Mouse (Mus musculus) ES-Bruce4 (cell line): Measurements from ENCODE around the gene Taf1. TPM values are rescaled to one million over a fixed set of nuclear protein-coding genes. Genes with fewer than 3 reads are reported as not detected.

ENCODE experiments used
- H3K27ac ChIP-seq: 2 replicates; pipeline ENCODE4 v1.5.1; 2012; ENCODE audit warnings: low read length, inconsistent platforms; ENCODE audit not compliant: insufficient read depth
- H3K27me3 ChIP-seq: 2 replicates; pipeline ENCODE4 v1.6.1; 2012; ENCODE audit warnings: mild to moderate bottlenecking, low read length, inconsistent platforms; ENCODE audit not compliant: control insufficient read depth, poor library complexity, insufficient read depth, severe bottlenecking
- H3K36me3 ChIP-seq: 2 replicates; pipeline ENCODE4 v1.6.1; 2012; ENCODE audit warnings: inconsistent platforms, mild to moderate bottlenecking, low read length, moderate library complexity; ENCODE audit not compliant: control insufficient read depth, poor library complexity, insufficient read depth, severe bottlenecking
- H3K4me1 ChIP-seq: one replicate; pipeline ENCODE4 v1.8.1; 2011; ENCODE audit warnings: low read length; ENCODE audit not compliant: control insufficient read depth, insufficient read depth
- H3K4me3 ChIP-seq: 2 replicates; pipeline ENCODE4 v1.5.1; 2011; ENCODE audit warnings: low read depth, mild to moderate bottlenecking, low read length
- H3K9ac ChIP-seq: 2 replicates; pipeline ENCODE4 v1.6.1; 2012; ENCODE audit warnings: low read depth, mild to moderate bottlenecking, inconsistent platforms; ENCODE audit not compliant: poor library complexity, severe bottlenecking
- H3K9me3 ChIP-seq: replicated peaks from 2 replicates; pipeline ENCODE4 v1.6.1; 2012; ENCODE audit warnings: mild to moderate bottlenecking, low read length, inconsistent platforms; ENCODE audit not compliant: control insufficient read depth, poor library complexity, insufficient read depth, severe bottlenecking
- CTCF ChIP-seq: IDR thresholded peaks from one replicate; pipeline ENCODE4 v1.8.1; 2011; ENCODE audit warnings: low read depth, low read length
- EP300 ChIP-seq: IDR thresholded peaks from 2 replicates; pipeline ENCODE4 v1.6.1; 2011; ENCODE audit warnings: low read depth, low read length; ENCODE audit not compliant: insufficient read depth
- POLR2A ChIP-seq: IDR thresholded peaks from one replicate; pipeline ENCODE4 v1.8.1; 2011; ENCODE audit warnings: low read length; ENCODE audit not compliant: insufficient read depth
- polyA plus RNA-seq: library from polyadenylated mRNA; stranded (reverse); fragments of >200 nt; gene quantifications from 2 replicates; pipeline ENCODE4 v1.2.4, GENCODE M21; 2011; ENCODE audit warnings: low read depth; ENCODE audit not compliant: missing spikeins, insufficient read depth, insufficient read length

Taf1 gene
- polyA plus RNA-seq, 1 experiment, result 49.5 TPM

GRCm38 (mm10) chrX:101527356-101527755, 5.2 kb upstream of the Taf1 start:
- TF ChIP-seq POLR2A (peak; percentile 38), CTCF (no peak)
- Histone ChIP-seq H3K9me3 (no peaks in the 10 kb centered on the region), H3K27me3 (no peaks in the 10 kb centered on the region), H3K4me1 (no peaks in the 10 kb centered on the region), H3K36me3 (peaks cover 6% of the 10 kb centered on the region), H3K27ac (peak overlapping the region; percentile 75), H3K4me3 (peak overlapping the region; percentile 98), H3K9ac (peak overlapping the region; percentile 89)

GRCm38 (mm10) chrX:101585455-101585854, 52.9 kb downstream of the Taf1 start:
- Histone ChIP-seq H3K36me3 (no peaks in the 10 kb centered on the region), H3K4me1 (no peaks in the 10 kb centered on the region), H3K9ac (no peak overlapping the region), H3K27ac (no peak overlapping the region), H3K9me3 (no peaks in the 10 kb centered on the region), H3K27me3 (no peaks in the 10 kb centered on the region), H3K4me3 (no peak overlapping the region)
- TF ChIP-seq CTCF (no peak), EP300 (no peak), POLR2A (no peak)

GRCm38 (mm10) chrX:101616183-101616582, 83.6 kb downstream of the Taf1 start:
- no peaks in the 10 kb centered on the region for H3K4me1 ChIP-seq

GRCm38 (mm10) chrX:101617889-101618288, 85.4 kb downstream of the Taf1 start:
- H3K27ac ChIP-seq, result no peak overlapping the region
- no peak overlapping the region for H3K4me3 ChIP-seq
- H3K36me3 ChIP-seq, result no peaks in the 10 kb centered on the region
- no peak for TF ChIP-seq POLR2A
- TF ChIP-seq EP300, result no peak
- TF ChIP-seq CTCF, result no peak
- peaks cover under 1% of the 10 kb centered on the region for H3K4me1 ChIP-seq
- no peaks in the 10 kb centered on the region for H3K27me3 ChIP-seq
- no peaks in the 10 kb centered on the region for H3K9me3 ChIP-seq
- H3K9ac ChIP-seq, result no peak overlapping the region

More at GRCm38 (mm10) chrX:101616183-101616582, 83.6 kb downstream of the Taf1 start:
- H3K9me3 ChIP-seq, result no peaks in the 10 kb centered on the region
- no peak overlapping the region for H3K9ac ChIP-seq
- H3K27ac ChIP-seq, result no peak overlapping the region
- no peaks in the 10 kb centered on the region for H3K36me3 ChIP-seq
- no peaks in the 10 kb centered on the region for H3K27me3 ChIP-seq
- H3K4me3 ChIP-seq, result no peak overlapping the region
- TF ChIP-seq CTCF (no peak), POLR2A (no peak), EP300 (no peak)

- H3K27me3 ChIP-seq, result no peaks in the 10 kb centered on the region
These were observed 87.8 kb downstream of the Taf1 start for GRCm38 (mm10) chrX:101620317-101620716.

GRCm38 (mm10) chrX:101622539-101622938, 90.0 kb downstream of the Taf1 start:
- H3K27me3 ChIP-seq, result no peaks in the 10 kb centered on the region
- H3K4me1 ChIP-seq, result peaks cover 3% of the 10 kb centered on the region
- no peak overlapping the region for H3K27ac ChIP-seq
- no peak overlapping the region for H3K9ac ChIP-seq
- H3K4me3 ChIP-seq, result no peak overlapping the region
- no peaks in the 10 kb centered on the region for H3K9me3 ChIP-seq
- TF ChIP-seq EP300, result peak; percentile 87
- TF ChIP-seq CTCF, result no peak
- no peak for TF ChIP-seq POLR2A
- H3K36me3 ChIP-seq, result no peaks in the 10 kb centered on the region

More at GRCm38 (mm10) chrX:101620317-101620716, 87.8 kb downstream of the Taf1 start:
- Histone ChIP-seq H3K4me1 (peaks cover 3% of the 10 kb centered on the region), H3K9me3 (no peaks in the 10 kb centered on the region), H3K27ac (no peak overlapping the region), H3K4me3 (no peak overlapping the region), H3K36me3 (no peaks in the 10 kb centered on the region), H3K9ac (no peak overlapping the region)
- no peak for TF ChIP-seq EP300
- TF ChIP-seq POLR2A, result no peak
